Mouse (Mus musculus) liver, embryonic 15.5 days (tissue): ENCODE results near the gene Rpl36. TPM values are rescaled to one million over a fixed set of nuclear protein-coding genes. Genes with fewer than 3 reads are reported as not detected.

Source experiments
- ATAC-seq: fragments of 200-750 bp; cut with Nextera tagmentation; 2 replicates; pipeline ENCODE4 v1.8.0; 2017; ENCODE audit warnings: moderate number of reproducible peaks, mild to moderate bottlenecking, moderate library complexity; ENCODE audit not compliant: insufficient read depth
- H3K27ac ChIP-seq: fragments of 300-500 bp; sonication (generic); replicated peaks from 2 replicates; pipeline ENCODE4 v1.5.1; 2015; ENCODE audit warnings: mild to moderate bottlenecking, inconsistent platforms
- H3K27me3 ChIP-seq: fragments of 300-500 bp; sonication (generic); 2 replicates; pipeline ENCODE4 v1.6.1; 2015; ENCODE audit warnings: mild to moderate bottlenecking, inconsistent platforms
- H3K36me3 ChIP-seq: fragments of 300-500 bp; sonication (generic); replicated peaks from 2 replicates; pipeline ENCODE4 v1.6.1; 2015; ENCODE audit warnings: moderate library complexity, mild to moderate bottlenecking, inconsistent platforms
- H3K4me1 ChIP-seq: fragments of 300-500 bp; sonication (generic); replicated peaks from 2 replicates; pipeline ENCODE4 v1.6.1; 2015; ENCODE audit warnings: inconsistent platforms
- H3K4me2 ChIP-seq: fragments of 300-500 bp; sonication (generic); 2 replicates; pipeline ENCODE4 v1.6.1; 2015; ENCODE audit warnings: moderate library complexity, mild to moderate bottlenecking, inconsistent platforms
- H3K4me3 ChIP-seq: fragments of 300-500 bp; sonication (generic); replicated peaks from 2 replicates; pipeline ENCODE4 v1.5.1; 2015; ENCODE audit warnings: mild to moderate bottlenecking, inconsistent platforms
- H3K9ac ChIP-seq: fragments of 300-500 bp; sonication (generic); 2 replicates; pipeline ENCODE4 v1.6.1; 2015; ENCODE audit warnings: moderate library complexity, mild to moderate bottlenecking, inconsistent platforms
- H3K9me3 ChIP-seq: fragments of 300-500 bp; sonication (generic); replicated peaks from 2 replicates; pipeline ENCODE4 v1.6.1; 2016; ENCODE audit warnings: inconsistent platforms
- WGBS: fragments of 180-500 bp; shearing (Covaris S2); methylation state at CpG from one replicate; pipeline ENCODE4 v1.1.7; 2015; ENCODE audit warnings: mixed read lengths; ENCODE audit not compliant: insufficient replicate concordance; 5-methylcytosine and 5-hydroxymethylcytosine counted together
- polyA plus RNA-seq: library from polyadenylated mRNA; unstranded; fragments of >200 nt; fragmentation: Nextera tagmentation; extraction: Ambion mirVana; gene quantifications from 2 replicates; pipeline ENCODE4 v1.2.1, GENCODE M21; 2015

The Rpl36 gene
- polyA plus RNA-seq, 1 experiment from 2014 or later: 882 TPM

DNA sequence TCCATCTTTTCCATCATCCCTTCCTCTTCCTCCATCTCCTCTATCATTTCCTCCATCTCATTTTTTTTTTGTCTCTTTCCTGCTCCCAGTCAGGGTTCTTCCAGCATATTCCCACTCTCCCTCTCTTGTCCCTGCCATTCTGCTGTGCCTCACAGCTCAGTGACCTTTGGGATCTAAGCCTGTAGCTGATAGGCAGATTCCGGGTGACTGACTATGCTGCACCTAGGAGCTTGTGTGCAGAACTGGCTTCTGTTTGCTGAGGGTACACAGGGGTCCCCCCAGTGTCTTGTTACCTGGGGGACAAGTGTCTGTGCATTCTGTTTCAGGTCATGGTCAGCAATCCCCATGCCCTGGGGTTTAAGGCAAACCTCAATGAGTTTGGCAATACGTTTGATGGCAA is 41.6 kb downstream of the Rpl36 start:
- no peaks in the 10 kb centered on the region for H3K36me3 ChIP-seq
- ATAC-seq: no peak
- WGBS: 33% methylated on average over 2 of the region's 2 CpGs

DNA sequence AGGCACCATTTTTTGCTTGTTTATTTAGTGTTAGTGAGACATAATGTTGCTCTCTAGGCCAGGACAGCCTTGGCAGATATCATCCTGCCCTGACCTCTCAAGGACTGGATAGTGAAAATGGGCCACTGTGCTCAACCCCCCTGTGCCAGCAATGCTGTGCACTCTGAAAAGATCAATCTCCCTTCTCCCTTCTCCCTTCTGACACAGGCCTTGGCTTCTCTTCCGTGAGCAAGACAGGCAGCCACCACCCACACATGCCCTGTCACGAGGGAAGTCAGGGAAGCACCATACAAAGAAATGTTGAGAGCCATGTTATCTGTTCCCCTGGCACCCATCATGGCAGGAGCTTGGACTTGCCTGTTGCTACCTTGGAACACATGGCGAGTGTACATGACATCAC is 42.1 kb downstream of the Rpl36 start:
- Histone ChIP-seq H3K27me3 (peaks cover 3% of the 10 kb centered on the region; the same call in 1 of the 2 replicates), H3K9ac (no peak overlapping the region), H3K27ac (no peak overlapping the region), H3K4me1 (peaks cover 11% of the 10 kb centered on the region; the same call in 1 of the 2 replicates), H3K4me3 (no peak overlapping the region), H3K36me3 (no peaks in the 10 kb centered on the region), H3K4me2 (no peak overlapping the region), H3K9me3 (no peaks in the 10 kb centered on the region)
- whole genome bisulfite sequencing: 53% methylated on average over 3 of the region's 3 CpGs
- ATAC-seq: no peak

More for the DNA sequence above, 41.6 kb downstream of the Rpl36 start:
- no peak overlapping the region for H3K27ac ChIP-seq
- H3K4me1 ChIP-seq: peaks cover 11% of the 10 kb centered on the region; the same call in 1 of the 2 replicates
- H3K9ac ChIP-seq: no peak overlapping the region
- no peaks in the 10 kb centered on the region for H3K9me3 ChIP-seq
- no peak overlapping the region for H3K4me2 ChIP-seq
- H3K27me3 ChIP-seq: no peaks in the 10 kb centered on the region
- H3K4me3 ChIP-seq: no peak overlapping the region

DNA sequence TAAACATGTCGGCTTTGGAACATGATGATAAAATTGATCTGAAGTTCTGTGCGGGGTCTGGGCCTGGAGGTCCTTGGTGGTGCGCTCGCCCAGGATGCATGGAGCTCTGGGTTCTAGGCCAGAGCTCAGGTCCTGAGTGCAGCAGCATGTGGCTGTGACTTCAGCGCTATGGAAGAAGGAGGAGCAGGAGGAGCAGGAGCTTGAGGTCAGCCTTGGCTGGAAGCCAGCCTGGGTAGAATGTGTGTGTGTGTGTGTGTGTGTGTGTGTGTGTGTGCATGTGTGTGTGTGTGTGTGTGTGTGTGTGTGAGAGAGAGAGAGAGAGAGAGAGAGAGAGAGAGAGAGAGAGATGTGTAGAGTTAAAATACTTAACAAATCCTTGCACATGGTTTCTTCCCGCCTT is 43.0 kb downstream of the Rpl36 start:
- Histone ChIP-seq H3K4me1 (peaks cover 11% of the 10 kb centered on the region; the same call in 1 of the 2 replicates), H3K27ac (no peak overlapping the region), H3K4me3 (no peak overlapping the region), H3K27me3 (peaks cover 8% of the 10 kb centered on the region; the same call in 1 of the 2 replicates), H3K9me3 (no peaks in the 10 kb centered on the region), H3K4me2 (no peak overlapping the region), H3K36me3 (no peaks in the 10 kb centered on the region), H3K9ac (no peak overlapping the region)
- ATAC-seq: no peak
- 65% methylated on average over 6 of the region's 6 CpGs for WGBS

DNA sequence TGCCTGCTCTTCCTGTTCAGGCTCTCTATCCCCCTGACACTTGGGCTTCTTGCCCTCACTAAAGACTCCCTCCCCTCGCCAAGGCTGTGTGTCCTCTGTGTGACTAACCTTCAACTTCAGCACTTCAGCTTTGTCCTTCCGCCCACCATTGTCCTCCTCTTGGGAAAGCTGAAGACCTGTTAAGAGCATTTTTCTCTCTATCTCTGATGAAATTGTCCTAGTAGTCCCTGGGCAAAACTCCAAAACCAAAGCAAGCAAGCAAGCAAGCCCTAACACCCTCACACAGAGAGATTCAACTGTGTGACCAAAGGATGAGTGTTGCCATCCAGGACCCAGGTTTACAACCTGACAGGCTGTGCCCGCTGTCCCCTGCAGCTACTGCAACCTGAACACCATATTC is 50.4 kb downstream of the Rpl36 start:
- Histone ChIP-seq H3K4me3 (no peak overlapping the region), H3K27me3 (peaks cover 55% of the 10 kb centered on the region), H3K27ac (no peak overlapping the region), H3K4me1 (peaks cover 12% of the 10 kb centered on the region), H3K4me2 (no peak overlapping the region), H3K36me3 (no peaks in the 10 kb centered on the region), H3K9ac (no peak overlapping the region), H3K9me3 (no peaks in the 10 kb centered on the region)
- ATAC-seq: no peak
- WGBS: 49% methylated on average over 3 of the region's 3 CpGs

Other genes starting within 250 kb of the Rpl36 start
- 5.5 and 6.1 TPM in 2 replicates for gene Ptprs, start 136.9 kb upstream of the Rpl36 start, polyA plus RNA-seq
- gene Znrf4, start 101.0 kb upstream of the Rpl36 start, polyA plus RNA-seq: not detected in 2 replicates
- 0.12 and 0.15 TPM in 2 replicates for gene Gm20219, start 59.0 kb upstream of the Rpl36 start, polyA plus RNA-seq
- 31.2 and 34.8 TPM in 2 replicates for gene Safb2, start 28.8 kb upstream of the Rpl36 start, polyA plus RNA-seq
- gene Safb, start 28.6 kb upstream of the Rpl36 start, polyA plus RNA-seq: 36.3 and 40.4 TPM in 2 replicates
- gene 2410015M20Rik, start 3.6 kb upstream of the Rpl36 start, polyA plus RNA-seq: 125 and 143 TPM in 2 replicates
- gene Lonp1, start 13.5 kb downstream of the Rpl36 start, polyA plus RNA-seq: 36.9 and 44.5 TPM in 2 replicates
- gene Catsperd, start 14.7 kb downstream of the Rpl36 start, polyA plus RNA-seq: 0.30 and 0.44 TPM in 2 replicates
- 40.8 and 42.6 TPM in 2 replicates for gene Ranbp3, start 59.9 kb downstream of the Rpl36 start, polyA plus RNA-seq
- gene Ndufa11, start 104.4 kb downstream of the Rpl36 start, polyA plus RNA-seq: 210 and 226 TPM in 2 replicates
- gene Vmac, start 104.6 kb downstream of the Rpl36 start, polyA plus RNA-seq: 2.4 and 2.6 TPM in 2 replicates
- 1.1 and 1.6 TPM in 2 replicates for gene Nrtn, start 144.1 kb downstream of the Rpl36 start, polyA plus RNA-seq
- 12.5 and 14.4 TPM in 2 replicates for gene Dus3l, start 151.3 kb downstream of the Rpl36 start, polyA plus RNA-seq
- 0.23 and 0.60 TPM in 2 replicates for gene Prr22, start 156.8 kb downstream of the Rpl36 start, polyA plus RNA-seq
- gene Rfx2, start 217.6 kb downstream of the Rpl36 start, polyA plus RNA-seq: 11.9 and 14.6 TPM in 2 replicates